Mouse (Mus musculus) heart, embryonic 12.5 days (tissue): ENCODE results near the gene Nkain1. TPM values are rescaled to one million over a fixed set of nuclear protein-coding genes. Genes with fewer than 3 reads are reported as not detected.

Source experiments
- ATAC-seq: fragments of 200-750 bp; cut with Nextera tagmentation; 2 replicates; pipeline ENCODE4 v1.8.0; 2017; ENCODE audit warnings: moderate TSS enrichment, moderate library complexity; ENCODE audit not compliant: insufficient number of reproducible peaks, low FRiP score
- H3K27ac ChIP-seq: fragments of 300-500 bp; sonication (generic); 2 replicates; pipeline ENCODE4 v1.5.1; 2016; ENCODE audit warnings: mild to moderate bottlenecking, moderate library complexity; ENCODE audit not compliant: poor library complexity, severe bottlenecking
- H3K27me3 ChIP-seq: fragments of 300-500 bp; sonication (generic); replicated peaks from 2 replicates; pipeline ENCODE4 v1.6.1; 2016; ENCODE audit warnings: mild to moderate bottlenecking, moderate library complexity
- H3K36me3 ChIP-seq: fragments of 300-500 bp; sonication (generic); 2 replicates; pipeline ENCODE4 v1.6.1; 2016; ENCODE audit warnings: mild to moderate bottlenecking, moderate library complexity
- H3K4me1 ChIP-seq: fragments of 300-500 bp; sonication (generic); replicated peaks from 2 replicates; pipeline ENCODE4 v1.6.1; 2016; ENCODE audit warnings: mild to moderate bottlenecking
- H3K4me2 ChIP-seq: fragments of 300-500 bp; sonication (generic); 2 replicates; pipeline ENCODE4 v1.6.1; 2016; ENCODE audit warnings: mild to moderate bottlenecking, moderate library complexity
- H3K4me3 ChIP-seq: fragments of 300-500 bp; sonication (generic); 2 replicates; pipeline ENCODE4 v1.5.1; 2016; ENCODE audit warnings: mild to moderate bottlenecking
- H3K9ac ChIP-seq: fragments of 300-500 bp; sonication (generic); 2 replicates; pipeline ENCODE4 v1.6.1; 2016; ENCODE audit warnings: mild to moderate bottlenecking, moderate library complexity
- H3K9me3 ChIP-seq: fragments of 300-500 bp; sonication (generic); replicated peaks from 2 replicates; pipeline ENCODE4 v1.6.1; 2016; ENCODE audit warnings: mild to moderate bottlenecking, moderate library complexity
- WGBS: fragments of 180-500 bp; shearing (Covaris S2); methylation state at CpG from one replicate; pipeline ENCODE4 v1.1.7; 2016; 5-methylcytosine and 5-hydroxymethylcytosine counted together
- polyA plus RNA-seq: library from polyadenylated mRNA; unstranded; fragments of >200 nt; fragmentation: Nextera tagmentation; extraction: Ambion mirVana; gene quantifications from 2 replicates; pipeline ENCODE4 v1.2.1, GENCODE M21; 2016

Gene Nkain1
- polyA plus RNA-seq, 1 experiment from 2014 or later = 1.3 TPM

DNA sequence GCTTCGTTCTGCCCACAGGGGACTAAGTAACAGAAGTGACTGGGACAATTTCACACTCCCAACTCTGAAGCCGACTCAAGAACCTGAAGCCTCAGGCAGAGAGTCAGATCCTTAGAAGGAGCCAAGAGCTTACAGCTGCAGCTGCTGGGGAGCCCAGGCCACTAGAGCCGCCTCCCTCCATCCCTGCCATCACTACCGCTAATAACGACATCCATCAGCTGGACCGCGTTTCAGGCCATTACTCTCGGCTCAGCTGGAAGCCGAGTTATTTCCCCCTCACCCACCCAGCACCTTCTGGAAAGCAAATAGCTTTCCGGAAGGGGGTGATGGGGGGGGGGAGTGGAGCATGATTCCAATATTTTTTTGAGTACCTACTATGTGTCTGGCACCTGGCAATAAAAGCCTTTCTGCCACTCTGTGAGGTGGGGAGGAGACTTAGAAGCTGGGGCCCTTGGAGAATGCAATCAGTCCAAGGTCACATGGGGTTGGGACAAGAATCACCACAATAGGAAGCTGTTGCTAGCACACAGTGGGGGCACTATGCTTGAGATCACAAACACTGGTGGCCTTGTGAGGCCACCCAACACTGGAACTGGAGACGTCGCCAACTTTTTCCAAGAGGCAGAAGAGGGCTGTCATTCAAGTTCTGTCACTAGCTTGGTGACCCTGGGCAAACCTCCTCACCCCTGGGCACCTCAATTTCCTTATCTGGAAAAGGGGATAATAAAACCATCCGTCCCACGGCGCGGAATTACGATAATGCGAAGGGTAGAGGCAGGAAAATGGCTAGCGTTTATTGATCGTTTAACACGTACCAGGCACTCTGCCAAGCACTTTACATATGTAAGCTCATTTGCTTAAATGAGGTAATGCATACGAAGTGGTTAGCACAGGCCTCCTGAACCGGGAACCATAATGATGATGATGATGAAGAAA is 5.7 kb downstream of the Nkain1 start:
- H3K27ac ChIP-seq = no peak overlapping the region
- ATAC-seq = no peak
- WGBS = 78% methylated on average over 23 of the region's 23 CpGs
- no peak overlapping the region for H3K4me2 ChIP-seq
- H3K27me3 ChIP-seq = peaks cover 6% of the 10 kb centered on the region; the same call in 1 of the 2 replicates
- H3K4me1 ChIP-seq = peaks cover 17% of the 10 kb centered on the region
- H3K4me3 ChIP-seq = no peak overlapping the region
- H3K9me3 ChIP-seq = no peaks in the 10 kb centered on the region
- no peaks in the 10 kb centered on the region for H3K36me3 ChIP-seq
- H3K9ac ChIP-seq = no peak overlapping the region

- Histone ChIP-seq H3K36me3 (no peaks in the 10 kb centered on the region), H3K9ac (no peak overlapping the region), H3K4me1 (0 out of 2 replicates have a peak, but pooled peaks cover 2% of the 10 kb centered on the region), H3K27me3 (no peaks in the 10 kb centered on the region), H3K4me3 (no peak overlapping the region), H3K4me2 (no peak overlapping the region), H3K9me3 (no peaks in the 10 kb centered on the region), H3K27ac (no peak overlapping the region)
- no peak for ATAC-seq
- 79% methylated on average over 8 of the region's 8 CpGs for WGBS
These were observed 10.2 kb downstream of the Nkain1 start for GRCm38 (mm10) chr4:130563820-130564219.

- H3K27me3 ChIP-seq = no peaks in the 10 kb centered on the region
- WGBS = 77% methylated on average over 9 of the region's 9 CpGs
- H3K9me3 ChIP-seq = no peaks in the 10 kb centered on the region
- H3K36me3 ChIP-seq = no peaks in the 10 kb centered on the region
- H3K9ac ChIP-seq = no peak overlapping the region
- H3K4me2 ChIP-seq = no peak overlapping the region
- no peak overlapping the region for H3K4me3 ChIP-seq
- 0 out of 2 replicates have a peak, but pooled peaks cover 2% of the 10 kb centered on the region for H3K4me1 ChIP-seq
- no peak for ATAC-seq
- H3K27ac ChIP-seq = no peak overlapping the region
These were observed 10.7 kb downstream of the Nkain1 start for GRCm38 (mm10) chr4:130563260-130563756.

GRCm38 (mm10) chr4:130560576-130561310 is 13.2 kb downstream of the Nkain1 start:
- Histone ChIP-seq H3K4me2 (no peak overlapping the region), H3K4me1 (peaks cover 7% of the 10 kb centered on the region; the same call in 1 of the 2 replicates), H3K9me3 (no peaks in the 10 kb centered on the region), H3K36me3 (no peaks in the 10 kb centered on the region), H3K9ac (no peak overlapping the region), H3K27me3 (no peaks in the 10 kb centered on the region), H3K27ac (no peak overlapping the region), H3K4me3 (no peak overlapping the region)
- WGBS = 66% methylated on average over 11 of the region's 11 CpGs
- no peak for ATAC-seq

DNA sequence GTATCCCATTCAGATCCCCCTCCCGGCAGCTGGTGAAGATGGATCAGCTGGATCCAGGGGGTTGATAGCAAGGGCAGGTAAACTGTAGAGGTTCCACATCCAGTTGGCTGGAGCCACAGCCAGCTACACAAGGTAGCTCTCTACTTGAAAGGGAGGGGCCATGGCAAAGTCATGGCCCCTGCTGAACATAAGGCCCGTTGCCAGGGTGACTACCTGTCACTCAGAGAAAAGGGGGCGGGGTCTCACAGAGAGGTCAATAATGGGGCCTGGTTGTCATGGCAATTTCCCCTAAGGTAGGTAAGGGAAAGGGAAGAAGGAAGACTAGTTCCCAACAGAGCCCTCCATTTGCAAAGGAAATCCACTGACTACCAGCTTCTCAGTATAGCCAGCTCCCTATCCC is 14.8 kb downstream of the Nkain1 start:
- Histone ChIP-seq H3K9me3 (no peaks in the 10 kb centered on the region), H3K4me3 (no peak overlapping the region), H3K27me3 (no peaks in the 10 kb centered on the region), H3K4me2 (no peak overlapping the region), H3K9ac (no peak overlapping the region), H3K27ac (no peak overlapping the region), H3K4me1 (peaks cover 7% of the 10 kb centered on the region; the same call in 1 of the 2 replicates), H3K36me3 (no peaks in the 10 kb centered on the region)
- 86% methylated on average over 3 of the region's 3 CpGs for WGBS
- no peak for ATAC-seq

DNA sequence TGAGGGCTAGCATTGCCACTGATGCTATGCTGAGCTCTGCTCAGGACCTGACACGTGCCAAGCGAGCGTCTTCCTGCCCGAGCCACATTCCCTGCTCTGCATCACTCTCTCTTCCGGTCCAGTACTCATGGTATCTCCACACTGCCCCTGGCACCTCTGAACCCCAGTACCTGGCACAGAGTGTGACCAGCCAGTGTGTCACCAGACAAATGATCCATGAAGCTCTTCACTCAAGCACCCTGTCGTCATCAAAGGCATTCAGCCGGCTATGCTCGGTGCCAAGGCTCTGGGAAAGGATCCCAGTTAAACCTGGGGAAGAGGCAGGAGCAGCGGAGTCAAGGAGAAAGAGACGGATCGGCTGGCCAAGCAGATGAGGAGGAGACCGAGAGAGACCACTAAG is 16.1 kb downstream of the Nkain1 start:
- Histone ChIP-seq H3K4me2 (no peak overlapping the region), H3K4me3 (no peak overlapping the region), H3K9me3 (no peaks in the 10 kb centered on the region), H3K4me1 (peaks cover 13% of the 10 kb centered on the region), H3K27me3 (no peaks in the 10 kb centered on the region), H3K36me3 (no peaks in the 10 kb centered on the region), H3K9ac (no peak overlapping the region), H3K27ac (no peak overlapping the region)
- WGBS = 72% methylated on average over 12 of the region's 12 CpGs
- no peak for ATAC-seq

GRCm38 (mm10) chr4:130556992-130557391 is 17.0 kb downstream of the Nkain1 start:
- no peak overlapping the region for H3K27ac ChIP-seq
- H3K4me3 ChIP-seq = no peak overlapping the region
- H3K9me3 ChIP-seq = no peaks in the 10 kb centered on the region
- no peak overlapping the region for H3K4me2 ChIP-seq
- H3K4me1 ChIP-seq = peaks cover 21% of the 10 kb centered on the region
- no peak overlapping the region for H3K9ac ChIP-seq
- H3K36me3 ChIP-seq = no peaks in the 10 kb centered on the region
- no peak for ATAC-seq
- WGBS = 60% methylated on average over 1 of the region's 1 CpGs
- no peaks in the 10 kb centered on the region for H3K27me3 ChIP-seq

DNA sequence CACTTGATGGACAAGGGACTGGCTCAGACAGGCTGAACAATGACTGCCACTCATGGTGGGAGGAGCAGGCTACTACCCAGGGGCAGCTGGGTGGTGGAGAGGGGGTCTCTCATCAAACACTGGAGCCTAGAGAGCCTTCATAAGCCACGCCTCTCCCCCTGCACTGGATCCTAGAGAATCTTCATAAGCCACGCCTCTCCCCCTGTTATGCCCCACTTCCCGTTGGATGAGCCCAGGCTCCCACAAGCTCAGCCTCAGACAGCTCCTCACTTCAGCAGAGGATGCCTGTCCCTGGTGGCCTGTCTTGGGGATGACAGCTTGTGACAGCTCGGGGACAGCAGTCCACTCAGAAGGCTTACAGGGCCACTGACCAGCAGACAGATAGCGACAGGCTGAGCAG is 17.7 kb downstream of the Nkain1 start:
- WGBS = 43% methylated on average over 5 of the region's 5 CpGs
- no peak overlapping the region for H3K4me3 ChIP-seq
- peaks cover 23% of the 10 kb centered on the region for H3K4me1 ChIP-seq
- no peak overlapping the region for H3K4me2 ChIP-seq
- no peaks in the 10 kb centered on the region for H3K27me3 ChIP-seq
- ATAC-seq = no peak
- H3K9ac ChIP-seq = no peak overlapping the region
- H3K27ac ChIP-seq = no peak overlapping the region
- no peaks in the 10 kb centered on the region for H3K36me3 ChIP-seq
- no peaks in the 10 kb centered on the region for H3K9me3 ChIP-seq

DNA sequence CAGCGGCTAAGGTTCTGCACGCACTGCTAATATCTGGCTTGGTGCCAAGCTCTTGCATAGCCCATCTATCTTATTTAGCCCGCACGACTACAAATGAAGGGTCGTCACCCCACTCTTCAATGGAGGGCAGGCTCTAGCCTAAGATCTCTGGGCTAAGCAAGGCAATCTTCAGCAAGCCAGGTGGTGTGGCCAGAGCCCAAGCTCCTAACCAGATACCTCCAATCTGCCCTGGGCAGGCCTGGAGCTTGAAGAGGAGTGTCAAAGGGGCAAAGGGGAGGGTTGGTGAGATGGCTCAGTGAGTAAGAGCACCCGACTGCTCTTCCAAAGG is 20.9 kb downstream of the Nkain1 start:
- no peak overlapping the region for H3K27ac ChIP-seq
- no peak for ATAC-seq
- H3K4me1 ChIP-seq = peaks cover 23% of the 10 kb centered on the region
- 18% methylated on average over 6 of the region's 6 CpGs for WGBS
- H3K9me3 ChIP-seq = 0 out of 2 replicates have a peak, but pooled peaks cover 3% of the 10 kb centered on the region
- H3K4me2 ChIP-seq = peak overlapping the region; percentile 5; the same call in 1 of the 2 replicates
- no peak overlapping the region for H3K4me3 ChIP-seq
- H3K36me3 ChIP-seq = no peaks in the 10 kb centered on the region
- no peaks in the 10 kb centered on the region for H3K27me3 ChIP-seq
- no peak overlapping the region for H3K9ac ChIP-seq

GRCm38 (mm10) chr4:130552312-130553120 is 21.5 kb downstream of the Nkain1 start:
- peak overlapping the region; percentile 13; the same call in 1 of the 2 replicates for H3K9ac ChIP-seq
- peak; percentile 42; the same call in 1 of the 2 replicates for ATAC-seq

More at GRCm38 (mm10) chr4:130552312-130553120, 21.5 kb downstream of the Nkain1 start:
- H3K36me3 ChIP-seq = no peaks in the 10 kb centered on the region
- no peak overlapping the region for H3K27ac ChIP-seq
- WGBS = 20% methylated on average over 8 of the region's 8 CpGs
- peaks cover 23% of the 10 kb centered on the region for H3K4me1 ChIP-seq
- H3K4me2 ChIP-seq = peak overlapping the region; percentile 5; the same call in 1 of the 2 replicates
- no peak overlapping the region for H3K4me3 ChIP-seq
- H3K27me3 ChIP-seq = no peaks in the 10 kb centered on the region
- 0 out of 2 replicates have a peak, but pooled peaks cover 3% of the 10 kb centered on the region for H3K9me3 ChIP-seq
